Mouse (Mus musculus) common myeloid progenitor, adult 5-6 weeks (primary cell): ENCODE results near the gene Zfp827. TPM values are rescaled to one million over a fixed set of nuclear protein-coding genes. Genes with fewer than 3 reads are reported as not detected.

Experiments used
- ATAC-seq: replicated peaks from 2 replicates; pipeline ENCODE4 v1.8.0; 2016; ENCODE audit warnings: low read depth, mild to moderate bottlenecking, moderate TSS enrichment, inconsistent platforms; ENCODE audit not compliant: poor library complexity, severe bottlenecking
- total RNA-seq: library from RNA; stranded (forward); fragments of 200-1000, 187-1606 nt; gene quantifications from 2 replicates; pipeline ENCODE4 v1.2.3, GENCODE M21; 2017

Gene Zfp827
- total RNA-seq: 0.78 and 2.3 TPM in 2 replicates

DNA sequence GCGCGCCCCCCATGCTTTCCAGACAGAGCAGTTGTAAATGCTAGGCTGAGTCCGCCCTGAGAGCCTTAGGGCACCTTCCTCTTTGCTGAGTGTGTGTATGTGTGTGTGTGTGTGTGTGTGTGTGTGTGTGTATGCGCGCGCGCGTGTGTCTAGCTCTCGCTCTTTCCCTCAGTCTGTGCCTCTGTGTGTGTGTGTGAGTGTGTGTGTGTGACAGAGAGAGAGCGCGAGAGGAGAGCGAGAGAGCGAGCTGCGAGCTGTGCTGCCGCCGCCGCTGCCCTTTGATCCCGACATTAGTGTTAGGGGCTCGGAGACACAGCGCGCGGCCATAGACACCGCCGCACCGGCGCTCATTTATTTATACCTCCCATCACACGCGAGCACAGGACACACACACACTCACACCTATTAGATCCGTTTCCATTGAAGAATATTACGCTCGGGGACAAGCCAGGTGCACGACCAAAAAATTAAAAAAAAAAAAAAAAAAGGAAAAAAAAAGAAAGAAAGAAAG is at the start of gene Zfp827:
TSS of gene Zfp827 (plus strand) at position 461 of the 511 bp plus-strand sequence.
- peak; percentile 74 for ATAC-seq

DNA sequence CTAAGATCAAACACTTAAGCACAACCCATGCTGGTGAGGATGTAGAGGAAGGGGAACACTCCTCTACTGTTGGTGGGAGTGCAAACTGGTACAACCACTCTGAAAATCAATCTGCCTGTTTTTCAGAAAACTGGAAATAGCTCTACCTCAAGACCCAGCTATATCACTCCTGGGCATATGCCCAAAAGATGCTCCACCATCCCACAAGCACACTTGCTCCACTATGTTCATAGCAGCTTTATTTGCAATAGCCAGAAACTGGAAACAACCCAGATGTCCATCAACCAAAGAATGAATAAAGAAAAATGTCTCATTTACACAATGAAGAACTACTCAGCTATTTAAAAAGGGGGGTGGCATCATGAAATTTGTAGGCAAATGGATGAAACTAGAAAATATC is 23.9 kb upstream of the Zfp827 start:
- no peak for ATAC-seq

DNA sequence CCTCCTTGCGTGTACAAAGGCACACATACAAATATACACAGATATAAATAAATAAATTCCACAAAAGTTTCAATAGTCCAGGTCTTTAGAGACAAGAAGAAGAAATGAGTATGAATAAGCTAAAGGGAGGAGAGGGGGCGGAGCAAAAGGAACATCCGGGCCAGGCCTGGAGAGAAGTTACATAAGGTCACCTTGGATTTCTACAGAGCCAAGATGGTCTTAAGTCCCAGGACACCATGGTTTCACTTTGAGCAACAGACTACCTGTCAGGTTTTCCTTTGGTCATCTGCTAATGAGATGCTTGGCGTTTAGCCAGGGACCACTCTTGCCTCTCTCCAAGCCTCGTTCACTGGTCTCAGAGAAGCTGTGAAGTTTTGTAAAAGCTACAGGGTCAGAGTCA is 13.2 kb upstream of the Zfp827 start:
- ATAC-seq: no peak

DNA sequence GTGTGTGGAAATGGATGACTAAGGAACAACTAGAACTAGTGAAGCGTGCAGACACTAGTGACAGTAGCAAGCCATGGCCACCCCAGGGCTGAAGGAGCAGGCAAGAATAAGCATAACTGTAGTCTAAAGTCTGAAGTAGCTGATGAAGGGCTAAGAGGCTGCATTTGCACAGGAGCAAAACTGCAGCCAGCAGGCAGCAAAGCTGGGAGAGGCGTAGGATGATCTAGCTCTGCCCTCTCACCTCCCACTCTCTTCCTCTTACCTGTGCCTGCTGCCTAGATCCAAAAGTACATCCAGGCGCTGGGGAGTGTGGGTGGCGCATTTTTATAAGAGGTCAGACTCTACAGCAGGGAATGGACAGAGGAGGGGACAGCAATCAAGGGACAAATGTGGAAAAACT is 12.2 kb upstream of the Zfp827 start:
- ATAC-seq: no peak

DNA sequence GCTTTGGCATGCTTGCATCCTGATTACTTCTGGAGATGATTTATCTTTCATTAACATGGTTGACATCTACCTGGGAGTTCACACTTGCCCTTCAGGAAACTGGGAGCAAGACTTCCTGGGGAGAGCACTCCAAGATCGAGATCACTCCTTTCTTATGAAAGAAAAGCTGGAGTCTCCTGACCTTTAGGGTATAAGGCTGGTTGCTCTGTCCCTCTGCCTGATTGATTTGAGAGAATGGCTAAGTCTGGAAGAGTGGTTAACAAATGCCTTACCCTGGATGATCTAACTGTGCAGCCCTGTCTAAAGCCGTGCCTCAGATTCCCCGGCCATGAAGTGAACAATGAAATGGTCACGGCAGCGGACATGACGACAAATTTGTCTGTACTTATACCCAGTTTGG is 11.7 kb upstream of the Zfp827 start:
- no peak for ATAC-seq

DNA sequence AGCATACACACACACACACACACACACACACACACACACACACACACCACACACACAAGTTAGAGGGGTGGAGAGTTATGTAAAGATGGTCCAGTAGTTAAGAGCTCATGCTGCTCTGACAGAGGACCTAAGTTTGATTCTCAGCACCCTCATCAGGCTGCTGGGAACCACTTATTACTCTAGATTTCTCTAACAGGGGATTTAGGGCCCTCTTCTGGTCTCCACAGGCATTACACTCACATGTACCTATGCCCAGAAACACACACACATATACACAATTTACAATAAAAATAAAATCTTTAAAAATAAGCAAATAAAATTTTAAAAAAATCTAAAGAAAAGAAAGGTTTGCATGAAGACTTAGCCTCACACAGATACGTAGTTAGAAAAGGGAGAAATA is 4.3 kb upstream of the Zfp827 start:
- ATAC-seq: no peak

DNA sequence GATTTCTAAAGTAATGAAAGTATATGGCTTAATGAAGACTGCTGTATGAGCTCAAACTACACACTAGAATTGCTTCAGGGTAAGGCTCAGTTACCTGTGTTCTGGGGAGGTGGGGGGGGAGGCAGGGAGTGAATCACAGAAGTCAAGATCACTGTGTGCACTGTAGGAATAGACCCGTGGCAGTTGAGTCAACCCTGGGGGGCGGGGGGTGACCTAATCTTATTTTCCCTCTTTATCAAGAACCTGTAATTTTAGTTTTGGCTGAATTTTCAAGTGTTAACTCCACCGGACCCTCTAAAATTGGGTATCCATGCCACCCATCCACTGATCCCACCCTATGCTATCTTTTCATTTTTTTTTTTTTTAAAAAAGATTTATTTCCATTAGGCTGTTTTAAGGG is 918 bp upstream of the Zfp827 start:
- no peak for ATAC-seq

DNA sequence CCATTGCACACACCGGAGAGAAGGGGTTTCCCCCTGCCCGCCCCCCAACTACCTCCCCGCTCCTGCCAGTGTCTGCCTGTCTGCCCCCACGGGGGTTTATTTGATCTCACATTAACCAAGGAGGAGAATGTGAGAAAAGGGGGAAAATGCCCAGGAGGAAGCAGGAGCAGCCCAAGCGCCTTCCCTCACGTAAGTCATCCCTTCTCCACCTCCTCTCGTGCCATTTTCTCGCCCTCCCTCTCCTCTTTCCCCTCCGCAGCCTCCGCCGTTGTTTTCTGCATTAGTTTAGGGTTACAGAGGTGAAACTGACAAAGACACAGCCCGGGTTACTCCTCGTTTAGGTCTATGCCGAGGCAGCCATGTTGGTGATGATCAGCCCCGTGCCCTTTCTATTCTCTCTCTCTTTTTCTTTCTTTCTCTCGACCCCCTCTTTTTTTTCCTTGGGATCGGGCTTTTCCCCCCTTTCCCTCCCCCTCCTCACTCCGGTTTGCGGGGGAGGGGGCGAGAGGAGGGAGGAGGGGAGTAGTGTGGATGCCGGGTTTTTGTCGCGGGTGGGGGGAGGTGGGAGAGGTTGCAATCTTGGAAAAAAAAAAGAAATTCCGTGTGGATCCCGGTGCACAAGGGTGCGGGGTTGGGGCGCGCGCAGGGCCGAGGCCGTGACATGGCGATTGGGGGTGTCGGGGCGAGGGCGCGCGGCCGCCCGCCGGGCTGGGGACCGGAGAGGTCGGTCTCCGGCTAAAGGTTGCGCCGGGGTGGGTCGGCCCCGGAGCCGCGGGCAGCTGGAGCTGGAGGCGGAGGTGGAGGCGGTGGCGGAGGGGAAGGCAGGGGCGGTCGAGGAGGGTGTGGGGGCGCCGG is 531 bp downstream of the Zfp827 start:
- no peak for ATAC-seq

DNA sequence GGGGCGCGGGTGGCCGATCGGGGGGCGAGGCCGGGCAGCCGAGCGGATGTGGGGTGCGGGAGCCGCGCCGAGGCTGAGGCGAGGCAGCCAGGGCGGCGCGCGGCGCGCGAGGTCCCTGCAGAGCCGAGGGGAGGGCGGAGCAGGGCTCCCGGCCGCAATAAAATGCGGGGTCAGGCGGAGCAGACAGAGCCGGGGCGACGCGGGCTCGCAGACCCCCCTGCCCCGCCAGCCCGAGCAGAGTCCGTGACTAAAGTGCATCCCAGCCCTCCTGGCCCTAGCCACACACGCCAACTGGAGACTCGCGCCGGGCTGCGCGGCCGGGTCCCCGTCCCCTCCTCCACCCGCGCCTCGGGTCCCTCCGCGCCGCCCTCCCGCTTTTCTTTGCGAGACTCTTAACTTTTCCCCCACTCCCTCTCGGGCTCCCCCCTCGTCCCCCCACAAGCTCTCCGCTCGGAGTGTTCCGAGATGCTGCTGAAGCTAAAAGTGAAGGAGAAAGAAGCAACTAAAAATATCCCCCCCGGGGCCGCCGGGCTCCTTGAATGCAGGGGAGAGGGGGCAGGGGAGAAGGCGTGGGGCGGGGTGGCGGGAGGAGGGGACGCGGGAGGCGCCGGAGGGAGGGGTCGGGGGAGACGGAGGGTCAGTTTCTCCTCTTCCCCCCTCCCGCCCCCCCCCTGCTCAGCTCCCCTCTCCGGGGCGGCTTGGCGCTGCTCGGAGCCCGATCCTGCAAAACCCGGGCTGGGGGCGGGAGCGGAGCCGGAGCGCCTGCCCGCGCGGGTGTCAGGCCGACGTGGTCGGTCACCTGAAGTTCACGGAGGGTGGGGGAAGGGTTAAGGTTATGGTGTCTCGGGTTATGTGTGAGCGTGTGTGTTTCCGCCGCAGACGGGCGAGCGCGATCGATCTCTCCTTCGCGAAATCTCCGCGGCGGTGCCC is 1.4 kb downstream of the Zfp827 start:
- peak; percentile 16; the same call in 1 of the 2 replicates for ATAC-seq

DNA sequence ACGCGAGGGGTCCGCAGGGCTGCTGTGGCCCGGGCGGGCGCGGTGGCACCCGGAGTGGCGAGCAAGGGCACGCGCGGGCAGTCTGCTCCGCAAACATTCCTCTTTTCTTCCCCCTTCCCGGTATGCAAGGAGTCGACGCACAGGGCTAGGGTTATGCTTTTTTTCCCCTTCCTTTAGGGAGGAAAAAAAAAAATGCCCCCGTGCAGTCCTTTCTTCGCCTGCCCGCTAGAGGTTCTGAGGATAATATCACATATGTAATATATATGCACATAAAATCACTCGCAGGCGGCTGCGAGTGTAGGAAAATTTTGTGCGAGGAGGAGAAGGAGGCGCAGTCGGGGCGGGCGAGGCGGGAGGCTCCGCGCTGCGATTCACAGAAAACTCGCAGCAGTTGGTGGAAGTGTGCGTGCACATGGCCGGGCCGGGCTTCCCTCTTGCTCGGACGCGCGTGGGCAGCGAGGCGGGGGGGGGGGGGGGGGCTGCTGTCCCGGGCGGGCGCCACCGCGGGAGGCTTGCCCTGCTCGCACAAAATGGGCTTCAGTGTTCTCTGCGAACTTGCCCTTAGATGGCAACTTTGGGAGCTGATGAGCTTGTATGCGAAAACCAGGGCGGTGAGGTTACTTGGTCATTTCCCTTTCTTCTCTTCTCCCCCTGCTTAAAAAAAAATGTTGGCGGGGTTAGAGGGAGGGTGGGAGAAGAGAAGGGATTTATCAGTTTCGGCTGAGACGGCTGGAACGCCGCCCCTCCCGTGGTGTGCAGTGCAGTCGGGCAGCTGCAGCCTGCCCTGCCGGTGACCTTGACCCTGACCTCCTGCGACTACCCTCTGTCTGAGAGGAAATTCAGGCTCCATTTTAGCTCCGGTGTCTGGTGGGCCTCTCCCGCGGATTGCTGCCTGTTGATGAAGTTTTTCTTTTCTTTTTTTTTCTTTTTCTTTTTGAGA is 2.4 kb downstream of the Zfp827 start:
- peak; percentile 19; the same call in 1 of the 2 replicates for ATAC-seq

DNA sequence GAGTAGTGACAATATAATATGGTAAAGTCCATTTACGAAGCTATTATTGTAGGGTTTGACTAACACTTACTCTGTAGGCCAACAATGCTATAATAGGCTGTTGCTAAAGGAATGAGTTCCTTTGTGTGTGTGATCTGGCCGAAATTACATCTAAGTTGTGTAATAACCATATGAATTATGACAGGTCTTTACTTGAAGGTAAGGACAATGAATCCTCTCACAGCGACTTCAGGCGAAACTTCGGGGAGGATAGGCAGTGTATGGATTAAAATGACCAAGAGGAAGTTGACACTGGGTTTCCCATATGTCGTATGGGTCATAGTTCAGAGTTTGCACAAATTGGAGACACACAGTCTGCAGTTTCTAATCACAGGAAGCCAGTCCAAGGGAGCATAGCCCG is 9.3 kb downstream of the Zfp827 start:
- ATAC-seq: no peak

DNA sequence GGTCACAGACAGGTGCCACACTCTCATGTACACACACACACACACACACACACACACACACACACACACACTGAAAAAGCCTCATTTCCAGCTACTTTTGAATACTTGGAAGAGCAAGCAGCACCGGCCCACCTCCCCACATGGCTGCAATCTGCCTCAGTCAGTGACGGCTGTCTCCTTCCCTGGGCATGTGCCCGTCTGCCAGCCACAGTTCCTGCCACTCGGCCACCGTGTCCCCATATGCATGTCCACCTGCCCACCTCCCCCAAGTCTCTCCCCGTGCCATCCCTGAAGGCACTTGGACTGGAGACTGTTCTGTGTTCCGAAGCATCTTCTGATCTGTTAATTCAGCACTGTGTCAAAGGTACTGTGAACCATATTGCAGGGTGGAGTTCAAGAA is 9.8 kb downstream of the Zfp827 start:
- no peak for ATAC-seq

DNA sequence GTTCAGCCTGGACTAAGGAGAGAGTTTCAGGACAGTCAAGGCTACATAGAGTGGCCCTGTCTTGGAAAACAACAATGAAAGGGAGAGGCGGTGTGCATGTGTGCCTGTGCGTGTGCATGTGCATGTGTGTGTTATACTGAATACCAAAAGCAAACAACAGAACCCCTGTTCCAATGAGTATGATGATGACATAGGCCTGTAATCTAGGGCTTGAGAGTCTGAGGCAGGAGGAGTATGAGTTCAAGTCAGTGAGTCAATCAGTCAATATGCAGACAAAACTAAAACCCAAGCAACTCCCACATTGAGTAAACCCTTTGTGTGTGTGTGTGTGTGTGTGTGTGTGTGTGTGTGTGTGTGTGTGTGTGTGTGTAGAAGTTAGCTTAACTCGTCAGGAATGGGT is 13.2 kb downstream of the Zfp827 start:
- ATAC-seq: no peak

DNA sequence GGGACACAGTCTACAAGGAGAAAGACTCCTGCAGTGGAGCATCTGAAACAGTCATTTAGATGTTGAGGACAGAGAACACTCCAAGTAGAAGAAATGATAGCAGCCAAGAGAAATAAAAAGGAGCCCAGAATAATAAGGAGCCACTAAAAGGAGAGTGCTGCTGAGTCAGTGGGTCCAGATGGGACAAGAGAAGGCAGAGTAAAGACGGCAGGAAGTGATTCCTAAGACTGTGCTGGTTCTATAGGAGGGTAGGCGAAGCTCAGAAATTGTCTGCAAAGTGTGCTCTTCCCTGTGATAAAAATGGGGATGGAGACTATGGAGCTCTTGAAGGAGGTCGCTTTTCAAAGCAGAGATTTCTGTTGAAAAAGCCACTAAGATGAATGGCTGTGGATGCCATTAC is 14.0 kb downstream of the Zfp827 start:
- no peak for ATAC-seq

DNA sequence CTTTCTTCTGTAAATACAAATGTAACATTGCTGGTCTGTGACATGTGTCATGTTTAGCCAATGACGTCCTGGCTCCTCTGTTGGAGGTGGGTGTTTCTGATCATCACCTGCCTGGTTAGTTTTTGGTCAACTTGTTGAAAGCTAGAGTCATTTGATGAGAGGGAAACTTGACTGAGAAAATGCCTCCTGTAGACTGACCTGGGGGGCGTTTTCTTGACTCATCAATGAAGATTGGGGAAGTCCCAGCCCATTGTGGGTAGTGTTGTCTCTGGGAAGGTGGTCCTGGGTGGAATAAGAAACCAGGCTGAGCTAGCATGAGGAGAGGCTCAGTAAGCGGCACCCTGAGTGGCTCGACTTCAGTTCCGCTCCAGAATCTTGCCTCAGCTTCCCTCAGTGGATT is 16.4 kb downstream of the Zfp827 start:
- no peak for ATAC-seq

DNA sequence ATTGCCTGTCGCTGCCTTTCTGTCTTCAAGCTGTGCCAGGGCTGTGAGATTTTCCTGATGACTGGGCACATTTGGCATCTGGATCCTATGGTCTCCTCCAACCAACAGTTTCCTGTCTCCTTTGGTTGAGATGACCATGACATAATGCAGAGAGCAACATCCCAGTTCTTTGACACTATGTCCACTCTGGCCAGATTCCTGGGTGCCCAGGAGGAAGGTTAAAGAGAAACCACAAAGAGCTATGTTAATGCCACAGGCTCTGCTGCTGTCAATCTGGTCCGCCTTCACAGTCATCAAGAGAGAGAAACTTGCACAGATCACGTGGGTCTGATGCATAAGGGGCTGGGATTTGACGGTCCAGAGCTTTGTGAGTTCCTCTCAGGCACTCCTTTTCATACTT is 18.4 kb downstream of the Zfp827 start:
- no peak for ATAC-seq

DNA sequence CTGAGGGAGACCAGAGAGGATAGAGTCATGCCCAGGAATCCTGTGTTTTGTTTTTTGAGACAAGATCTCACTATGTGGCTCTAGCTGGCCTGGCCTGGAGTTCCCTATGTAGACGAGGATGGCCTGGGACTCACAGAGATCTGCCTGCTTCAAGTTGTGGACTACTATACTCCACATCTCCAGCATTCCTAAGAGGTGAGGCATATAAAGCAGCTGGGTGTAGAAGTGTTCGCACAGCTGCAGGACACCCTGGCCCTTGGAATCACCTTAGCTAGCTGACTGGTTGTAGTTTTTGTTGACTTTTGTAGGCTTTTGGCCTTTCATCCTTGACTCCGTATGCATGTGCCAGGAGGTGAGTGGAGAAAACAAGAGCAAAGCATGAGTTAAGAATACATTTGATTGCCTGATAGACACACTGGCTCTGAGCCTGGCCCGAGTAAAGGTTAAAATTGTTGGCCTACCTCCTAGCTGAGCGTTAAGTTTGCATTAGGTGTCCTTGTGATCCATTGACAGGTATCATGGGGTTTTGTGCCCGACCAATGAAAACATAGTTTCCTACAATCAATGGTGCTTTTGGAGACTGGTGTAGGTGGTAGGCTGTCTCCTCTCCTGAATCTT is 20.3 kb downstream of the Zfp827 start:
- no peak for ATAC-seq

DNA sequence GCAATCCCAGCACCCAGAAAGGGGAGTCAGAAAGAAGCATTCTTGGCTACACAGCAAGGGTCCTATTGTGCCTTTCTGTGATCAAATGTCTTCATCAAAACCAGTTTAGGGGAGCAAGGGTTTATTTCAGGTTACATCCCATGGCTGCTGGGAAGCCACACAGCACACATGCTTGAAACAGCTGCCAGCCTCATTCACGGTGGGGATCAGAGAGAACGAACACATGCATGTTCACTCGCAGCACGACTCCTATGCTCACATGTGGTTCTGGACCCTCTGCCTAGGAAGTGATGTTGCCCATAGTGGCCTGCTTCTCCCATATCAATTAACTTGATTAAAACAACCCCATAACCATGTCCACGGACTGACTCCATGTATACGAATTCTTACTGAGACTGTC is 26.0 kb downstream of the Zfp827 start:
- ATAC-seq: no peak

DNA sequence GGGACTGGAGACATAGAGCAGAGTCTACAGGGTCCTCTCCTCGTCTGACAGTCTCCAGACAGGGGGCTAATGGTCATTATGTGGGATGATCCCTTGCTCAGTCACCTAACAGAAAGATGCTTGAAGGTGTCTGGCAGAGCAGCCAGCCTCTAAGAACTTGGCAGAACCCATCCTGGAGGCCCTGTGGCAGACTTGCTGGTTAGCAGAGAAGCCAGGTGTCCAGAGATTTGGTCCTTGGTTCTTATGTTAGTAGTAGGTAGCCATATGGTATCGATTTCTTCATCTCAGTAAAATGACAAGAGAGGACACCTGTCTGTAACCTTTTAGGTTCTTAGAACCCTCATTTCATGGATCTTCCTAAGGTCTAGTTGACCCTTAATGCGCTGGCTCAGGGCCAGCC is 28.9 kb downstream of the Zfp827 start:
- no peak for ATAC-seq
